Mouse (Mus musculus) lung, adult 18-20 months (tissue): ENCODE data around the gene Als2cr12.
"Not testable (repeated sequence)": the region's sequence is repeated elsewhere in the genome, so short reads cannot be mapped to it uniquely, and the experiment has no call there.

Experiments used
- DNase-seq, 2 experiments: peaks; one replicate each; pipeline ENCODE4 v3.0.0; 2022; ENCODE audit warnings: mixed read lengths in 2 of 2

Als2cr12 gene

DNA sequence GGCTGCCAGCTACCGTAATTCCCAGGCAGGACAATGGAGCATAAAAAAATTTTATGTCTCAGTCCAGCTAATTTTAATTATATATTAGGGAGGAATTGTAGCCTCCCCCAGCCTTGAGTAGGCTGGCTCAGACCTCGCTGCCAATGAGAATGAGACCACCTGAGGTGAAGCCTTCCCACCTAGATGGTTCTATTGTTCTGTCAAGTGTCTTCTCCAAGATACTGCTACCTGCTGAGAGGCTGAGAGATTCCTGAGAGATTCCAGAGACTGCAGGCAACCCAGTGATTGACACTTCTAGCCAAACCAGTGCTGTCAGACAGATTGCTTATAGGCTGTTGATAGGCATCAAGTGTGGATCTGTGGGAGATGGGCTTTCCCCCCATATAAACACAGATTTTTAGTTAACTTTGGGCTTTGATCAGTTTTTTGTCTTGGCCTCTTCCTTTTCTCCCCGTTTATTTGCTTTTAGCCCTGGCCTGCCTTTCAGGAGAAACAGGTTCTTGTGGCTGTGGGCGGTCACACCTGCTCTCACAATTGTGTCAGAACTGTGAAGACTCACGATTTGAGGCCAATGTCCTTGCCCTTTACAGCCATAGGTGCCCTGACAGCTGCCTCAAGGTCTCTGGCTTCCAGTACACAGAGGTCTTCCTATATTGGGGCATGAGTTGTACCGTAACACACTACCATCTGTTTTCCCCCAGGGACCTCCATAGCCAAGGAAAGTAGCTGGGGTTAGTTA is 5.6 kb downstream of the Als2cr12 start:
- peak in 1 of 2 experiments; percentile 23 for DNase-seq

DNA sequence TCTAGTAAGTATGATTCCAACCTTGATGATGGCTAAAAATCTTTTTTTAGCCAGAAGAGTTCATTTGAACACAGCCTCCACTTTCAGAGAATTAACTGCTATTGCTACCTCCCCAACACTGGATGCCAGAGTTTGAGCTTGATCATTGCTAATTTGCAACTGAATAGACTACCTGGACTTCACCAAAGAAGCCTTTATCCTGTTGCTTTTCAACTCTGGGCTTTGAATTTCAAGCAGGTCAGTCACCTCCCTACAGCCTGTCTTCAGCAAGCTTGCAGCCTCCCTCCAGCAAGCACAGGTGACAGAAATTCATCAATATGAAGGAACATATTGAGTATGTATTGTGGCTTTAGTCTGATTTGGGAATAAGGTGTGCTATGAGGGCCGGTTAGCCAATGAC is 6.4 kb downstream of the Als2cr12 start:
- no peak for DNase-seq

DNA sequence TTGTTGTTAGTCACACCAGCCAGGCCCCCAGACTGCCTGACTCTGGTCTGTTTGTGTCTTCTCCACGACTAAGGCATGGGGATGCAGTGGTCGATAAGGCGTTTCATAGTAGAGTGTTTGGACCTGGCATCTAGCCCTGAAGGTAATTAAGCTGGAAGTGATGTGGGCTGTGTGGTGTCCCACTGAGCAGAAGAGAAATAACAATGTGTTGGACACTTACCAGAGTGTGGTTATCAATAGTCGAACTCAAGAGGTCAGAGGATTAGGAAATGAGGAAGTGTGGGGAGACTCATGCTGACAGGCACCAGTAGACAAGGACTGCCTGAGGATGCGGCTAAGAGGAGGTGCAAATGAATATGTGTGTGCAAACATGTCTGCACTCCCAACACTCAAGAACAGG is 17.4 kb downstream of the Als2cr12 start:
- DNase-seq = not testable (repeated sequence)

- DNase-seq = peak in 1 of 2 experiments; percentile 37
Measured at GRCm38 (mm10) chr1:58677575-58677974, 18.2 kb downstream of the Als2cr12 start.

DNA sequence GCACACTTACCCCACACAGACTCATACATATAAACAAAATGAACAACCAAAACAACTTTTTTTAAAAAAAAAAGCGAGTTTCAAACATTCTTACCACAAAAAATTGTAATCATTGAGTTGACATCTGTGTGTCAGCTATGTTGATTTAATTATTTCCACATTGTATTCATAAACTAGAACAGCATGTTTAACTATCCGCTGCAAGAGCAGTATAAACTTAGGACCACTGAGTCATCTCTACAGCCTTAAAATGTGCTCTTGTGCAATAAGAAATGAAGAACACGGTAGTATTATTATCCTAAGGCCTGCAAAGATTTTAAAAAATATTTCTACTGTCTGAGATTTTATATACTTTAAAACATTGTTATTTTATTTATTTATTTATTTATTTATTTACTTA is 20.8 kb downstream of the Als2cr12 start:
- no peak for DNase-seq

DNA sequence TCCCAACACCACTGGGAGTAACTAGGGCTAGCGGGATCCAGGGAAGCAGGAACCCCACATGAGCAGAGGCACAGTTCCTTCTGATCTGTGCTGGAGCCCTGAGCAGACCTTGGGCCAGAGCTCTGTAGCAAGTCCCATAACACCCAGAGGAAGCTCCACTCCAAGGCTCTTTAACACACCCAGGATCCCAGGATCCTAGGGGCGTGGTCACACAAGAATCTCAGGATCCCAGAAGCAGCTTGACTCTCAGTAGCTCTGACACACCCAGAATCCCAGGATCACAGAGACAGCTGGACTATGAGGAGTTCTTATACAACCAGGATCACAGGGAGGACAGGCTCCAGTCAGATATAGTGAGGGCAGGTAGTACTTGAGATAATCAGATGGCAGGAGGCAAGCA is 23.7 kb downstream of the Als2cr12 start:
- DNase-seq = no peak

GRCm38 (mm10) chr1:58669635-58670034 is 26.2 kb downstream of the Als2cr12 start:
- not testable (repeated sequence) for DNase-seq

- DNase-seq = no peak
Measured at GRCm38 (mm10) chr1:58668191-58668590, 27.6 kb downstream of the Als2cr12 start.

- not testable (repeated sequence) for DNase-seq
Measured at GRCm38 (mm10) chr1:58663365-58663764, 32.4 kb downstream of the Als2cr12 start.

DNA sequence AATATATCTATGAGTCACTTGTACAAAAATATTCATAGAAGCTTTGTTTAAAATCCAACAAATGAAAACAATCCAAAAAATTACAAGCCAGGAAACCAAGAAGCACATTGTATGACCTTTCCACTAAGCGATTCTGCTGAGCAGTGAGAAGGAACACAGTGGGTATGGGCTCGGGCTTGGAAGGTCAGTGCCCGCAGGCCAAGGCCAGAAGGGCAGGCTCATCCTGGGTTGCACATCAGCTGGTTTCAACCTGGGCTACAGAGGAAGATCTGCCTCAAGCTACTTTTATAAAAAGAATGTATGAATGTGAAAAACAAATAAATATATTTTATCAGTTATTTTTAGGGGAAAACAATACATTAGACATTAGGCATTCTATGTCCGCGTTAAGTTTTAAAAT is 33.1 kb downstream of the Als2cr12 start:
- not testable (repeated sequence) for DNase-seq

DNA sequence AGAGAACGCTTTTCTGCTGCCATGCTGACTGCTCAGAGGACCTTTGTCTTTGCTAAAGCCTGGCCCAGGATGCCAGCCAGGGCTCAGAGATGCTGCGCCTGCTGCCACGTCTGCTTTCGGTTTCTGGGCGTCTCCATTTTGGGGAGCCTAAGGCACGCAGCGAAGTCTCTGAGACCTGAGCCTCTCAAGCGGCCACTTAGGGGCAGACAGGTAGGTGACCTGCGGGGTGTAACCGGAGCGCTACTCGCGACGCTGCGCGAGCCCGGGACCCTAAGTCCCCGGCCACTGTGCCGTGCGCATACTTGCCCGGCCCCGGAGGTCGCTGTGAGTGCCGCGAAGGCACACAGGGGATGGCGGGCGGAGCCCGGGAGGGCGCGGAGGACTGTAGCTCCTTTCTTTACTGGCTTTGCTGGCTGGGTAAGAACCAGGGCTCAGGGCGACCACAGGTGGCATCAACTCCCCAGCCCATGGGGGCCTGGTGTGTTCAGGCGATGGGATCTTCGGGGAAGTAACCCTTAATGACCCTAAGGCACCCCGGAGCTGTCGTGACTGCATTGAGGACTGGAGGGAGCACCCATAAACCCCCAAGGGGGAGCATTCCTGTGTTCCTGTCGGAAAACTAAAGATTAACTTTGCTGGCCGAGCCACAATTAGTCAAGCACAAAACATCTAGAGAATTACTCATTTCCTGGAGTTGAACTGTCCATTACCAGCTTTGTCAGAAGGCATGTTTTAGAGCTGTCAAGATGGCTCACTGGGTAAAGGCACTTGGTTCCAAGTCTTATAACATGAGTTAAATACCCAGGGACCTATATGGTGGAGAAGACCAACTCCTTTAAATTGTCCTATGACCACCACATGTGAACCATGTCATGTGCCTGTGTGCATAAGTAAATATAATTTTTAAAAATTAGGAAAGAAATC is 43.0 kb downstream of the Als2cr12 start:
- DNase-seq = peak; percentile 71 to 72

GRCm38 (mm10) chr1:58651571-58652456 is 44.0 kb downstream of the Als2cr12 start:
- DNase-seq = not testable (repeated sequence)

- not testable (repeated sequence) for DNase-seq
Measured at GRCm38 (mm10) chr1:58628847-58629246, 66.9 kb downstream of the Als2cr12 start.

DNA sequence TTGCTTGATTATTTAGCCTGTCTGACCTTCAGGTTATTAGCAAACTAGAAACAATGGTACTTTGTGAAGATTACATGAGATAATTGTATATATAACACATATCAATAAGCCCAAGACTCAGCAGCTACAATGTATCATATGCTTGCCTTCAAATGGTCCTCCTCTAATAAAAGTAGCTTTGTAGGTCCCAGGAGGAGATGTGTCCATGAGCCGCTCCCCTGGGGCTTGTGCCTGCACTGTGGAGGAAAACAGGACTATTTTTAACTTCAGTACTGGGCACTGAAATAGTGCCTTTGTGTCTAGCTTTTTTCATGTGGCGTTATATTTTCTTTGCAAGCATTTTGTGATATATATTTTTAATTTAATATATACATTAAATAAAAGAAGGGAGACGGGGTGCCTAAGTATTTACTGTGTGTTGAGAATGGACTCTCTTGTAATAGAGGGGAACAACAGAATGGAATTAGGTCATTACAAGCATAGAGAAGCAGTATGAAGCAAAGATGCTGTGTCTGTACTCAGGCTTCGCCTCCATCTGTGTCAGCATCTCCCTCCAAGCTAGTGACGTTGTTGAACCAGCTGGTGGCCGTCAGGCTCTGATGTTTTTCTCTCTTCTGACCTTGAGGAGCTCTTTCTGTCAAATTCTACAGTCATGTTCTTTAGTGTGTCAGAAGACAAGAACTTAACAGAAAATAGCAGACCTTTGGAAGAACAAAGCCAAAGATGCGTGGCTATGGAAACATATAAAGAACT is 73.6 kb downstream of the Als2cr12 start:
- peak; percentile 28 to 33 for DNase-seq

GRCm38 (mm10) chr1:58621251-58621650 is 74.5 kb downstream of the Als2cr12 start:
- DNase-seq = no peak

DNA sequence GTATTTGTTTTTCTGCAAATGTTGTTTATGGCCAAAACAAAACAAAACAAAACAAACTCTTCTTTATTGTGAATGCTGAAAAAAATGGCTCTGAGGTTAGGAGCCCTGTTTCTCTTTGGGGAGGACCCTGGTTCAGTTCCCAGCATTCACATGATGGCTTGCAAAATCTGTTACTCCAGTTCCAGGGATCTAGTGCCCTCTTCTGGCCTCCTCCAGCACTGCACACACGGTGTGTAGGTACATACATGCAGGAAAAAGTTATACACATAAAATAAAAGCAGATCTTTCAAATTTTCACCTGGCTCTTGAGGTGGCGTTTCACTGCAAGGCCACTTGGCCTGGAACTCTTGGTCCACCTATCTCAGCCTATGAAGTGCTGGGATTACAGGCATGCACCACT is 77.0 kb downstream of the Als2cr12 start:
- DNase-seq = no peak

- no peak for DNase-seq
Measured at GRCm38 (mm10) chr1:58617978-58618668, 77.7 kb downstream of the Als2cr12 start.

GRCm38 (mm10) chr1:58617076-58617475 is 78.7 kb downstream of the Als2cr12 start:
- peak in 1 of 2 experiments; percentile 16 for DNase-seq

DNA sequence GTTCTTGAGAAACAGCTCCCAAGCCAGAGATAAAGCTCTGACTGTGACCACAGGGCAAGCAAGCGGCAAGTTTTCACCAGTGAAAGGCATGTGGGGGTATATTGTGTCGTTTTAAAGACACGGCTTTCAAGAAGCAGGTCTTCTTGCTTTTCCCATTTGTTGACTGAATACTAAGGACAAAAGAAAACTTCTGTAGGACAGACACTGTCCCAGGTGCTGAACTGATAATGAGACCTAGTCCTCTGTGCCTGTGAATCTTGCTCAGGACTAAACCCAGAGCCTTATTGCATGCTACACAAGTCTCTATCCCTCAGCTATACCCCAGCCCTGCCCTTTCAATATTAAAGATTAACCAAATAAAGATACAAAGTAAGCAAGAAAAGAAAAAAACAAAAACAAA is 79.6 kb downstream of the Als2cr12 start:
- no peak for DNase-seq

GRCm38 (mm10) chr1:58615146-58615545 is 80.6 kb downstream of the Als2cr12 start:
- peak in 1 of 2 experiments; percentile 11 for DNase-seq

DNA sequence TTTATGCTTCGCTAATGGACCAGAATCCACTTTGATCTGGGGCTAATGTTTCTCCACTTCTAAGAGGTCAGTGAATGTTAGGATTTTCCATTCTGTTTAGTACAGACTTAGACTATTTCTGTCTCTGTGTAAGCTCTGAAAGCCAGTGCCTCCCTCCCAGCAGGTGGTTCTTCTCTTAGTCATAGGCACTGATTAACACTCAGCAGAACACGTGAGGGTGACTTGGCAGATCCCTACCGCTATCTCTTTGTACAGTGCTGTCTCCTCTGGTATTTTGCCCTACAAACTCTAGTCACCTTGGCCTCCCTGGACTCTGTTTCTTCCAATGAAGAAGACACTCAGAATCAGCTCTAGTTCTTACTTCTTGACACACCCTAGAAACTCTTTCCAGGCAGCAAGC is 81.4 kb downstream of the Als2cr12 start:
- DNase-seq = peak; percentile 25 to 38
